Mouse (Mus musculus): ENCODE measurements at regions not wholly inside any gene's neighbourhood (a gene's known extent, or its start where the extent isn't known, plus 50 kb on each side); places are given as distances from the start of the nearest gene placed in this dataset.

- TF ChIP-seq CHD2 (IDR thresholded peaks at IDR 0.05; ENCODE audit: low read depth, low read length), result no peak
- TF ChIP-seq ZC3H11A (IDR thresholded peaks at IDR 0.05; ENCODE audit: borderline replicate concordance, low read depth, low read length), result no peak
- Histone ChIP-seq H3K36me3 (ENCODE audit: control insufficient read depth, insufficient read depth, low read length, poor library complexity, severe bottlenecking) (no peaks in the 10 kb centered on the region), H3K9me3 (ENCODE audit: control insufficient read depth, insufficient read depth, low read depth, low read length) (no peaks in the 10 kb centered on the region), H3K4me1 (ENCODE audit: control insufficient read depth in 2 of 2, insufficient read depth in 2 of 2, low read length in 2 of 2, poor library complexity in 1 of 2) (no peaks in the 10 kb centered on the region), H3K27ac (ENCODE audit: insufficient read depth, low read depth, low read length, poor library complexity, severe bottlenecking) (no peak overlapping the region), H3K4me3 (ENCODE audit: insufficient read depth in 1 of 2, low read depth in 1 of 2, low read length in 2 of 2, poor library complexity in 1 of 2, severe bottlenecking in 1 of 2) (no peak overlapping the region), H3K9ac (ENCODE audit: insufficient read depth, low read depth, low read length, poor library complexity, severe bottlenecking) (no peak overlapping the region)
- in situ Hi-C loops (cut with MboI; ENCODE audit: low sequenced_read_pairs in 2 of 2, unreplicated experiment in 2 of 2), result no loop called here
- DNase-seq (ENCODE audit: low read depth, low spot score), result no peak
Observed at GRCm38 (mm10) chr8:113422651-113423050, 212.7 kb upstream of the Mon1b start.

- Histone ChIP-seq H3K27ac (ENCODE audit: insufficient read depth, low read depth, low read length, poor library complexity, severe bottlenecking) (no peak overlapping the region), H3K4me1 (ENCODE audit: control insufficient read depth in 2 of 2, insufficient read depth in 2 of 2, low read length in 2 of 2, poor library complexity in 1 of 2) (no peaks in the 10 kb centered on the region), H3K9ac (ENCODE audit: insufficient read depth, low read depth, low read length, poor library complexity, severe bottlenecking) (no peak overlapping the region), H3K4me3 (ENCODE audit: insufficient read depth in 1 of 2, low read depth in 1 of 2, low read length in 2 of 2, poor library complexity in 1 of 2, severe bottlenecking in 1 of 2) (no peak overlapping the region), H3K36me3 (ENCODE audit: control insufficient read depth, insufficient read depth, low read length, poor library complexity, severe bottlenecking) (no peaks in the 10 kb centered on the region), H3K9me3 (ENCODE audit: control insufficient read depth, insufficient read depth, low read depth, low read length) (no peaks in the 10 kb centered on the region)
- in situ Hi-C loops (cut with MboI; ENCODE audit: low sequenced_read_pairs in 2 of 2, unreplicated experiment in 2 of 2), result no loop called here
- no peak for TF ChIP-seq ZNF384 (IDR thresholded peaks at IDR 0.05; ENCODE audit: low read depth, low read length)
- no peak for TF ChIP-seq HCFC1 (IDR thresholded peaks at IDR 0.05; ENCODE audit: borderline replicate concordance, insufficient read depth, low read length)
- TF ChIP-seq ZC3H11A (IDR thresholded peaks at IDR 0.05; ENCODE audit: borderline replicate concordance, low read depth, low read length), result no peak
- TF ChIP-seq MAFK (IDR thresholded peaks at IDR 0.05; ENCODE audit: insufficient read depth, low read depth, low read length), result no peak
- TF ChIP-seq CHD2 (IDR thresholded peaks at IDR 0.05; ENCODE audit: low read depth, low read length), result no peak
- DNase-seq (ENCODE audit: low read depth, low spot score), result no peak
Observed at GRCm38 (mm10) chr8:113439088-113439487, 196.3 kb upstream of the Mon1b start.

DNA sequence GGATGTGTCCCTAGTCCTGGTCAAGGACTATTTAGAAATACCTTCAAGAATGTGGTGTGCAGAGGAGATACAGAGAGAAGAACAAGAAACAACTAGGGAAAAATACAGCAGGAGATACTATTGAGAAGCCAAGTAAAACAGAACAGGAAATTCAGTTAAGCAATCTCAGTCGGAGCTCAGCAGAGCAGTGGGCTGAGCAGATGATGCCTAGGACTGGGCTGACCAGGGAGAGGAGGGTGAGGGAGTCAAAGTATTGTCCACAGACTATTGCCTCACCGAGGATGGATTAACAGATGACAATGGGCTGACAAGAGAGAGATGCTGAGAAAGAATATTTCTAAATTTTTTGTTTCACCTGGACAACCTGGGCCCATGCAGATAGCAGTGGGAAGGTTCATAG lies 181.4 kb upstream of the Mon1b start:
- Histone ChIP-seq H3K9me3 (ENCODE audit: control insufficient read depth, insufficient read depth, low read depth, low read length) (no peaks in the 10 kb centered on the region), H3K4me1 (ENCODE audit: control insufficient read depth in 2 of 2, insufficient read depth in 2 of 2, low read length in 2 of 2, poor library complexity in 1 of 2) (no peaks in the 10 kb centered on the region), H3K27ac (ENCODE audit: insufficient read depth, low read depth, low read length, poor library complexity, severe bottlenecking) (no peak overlapping the region), H3K4me3 (ENCODE audit: insufficient read depth in 1 of 2, low read depth in 1 of 2, low read length in 2 of 2, poor library complexity in 1 of 2, severe bottlenecking in 1 of 2) (no peak overlapping the region), H3K9ac (ENCODE audit: insufficient read depth, low read depth, low read length, poor library complexity, severe bottlenecking) (no peak overlapping the region), H3K36me3 (ENCODE audit: control insufficient read depth, insufficient read depth, low read length, poor library complexity, severe bottlenecking) (no peaks in the 10 kb centered on the region)
- TF ChIP-seq ZNF384 (IDR thresholded peaks at IDR 0.05; ENCODE audit: low read depth, low read length) (no peak), CHD2 (IDR thresholded peaks at IDR 0.05; ENCODE audit: low read depth, low read length) (no peak), HCFC1 (IDR thresholded peaks at IDR 0.05; ENCODE audit: borderline replicate concordance, insufficient read depth, low read length) (no peak), MAFK (IDR thresholded peaks at IDR 0.05; ENCODE audit: insufficient read depth, low read depth, low read length) (no peak), ZC3H11A (IDR thresholded peaks at IDR 0.05; ENCODE audit: borderline replicate concordance, low read depth, low read length) (no peak)
- DNase-seq (ENCODE audit: low read depth, low spot score), result no peak
- in situ Hi-C loops (cut with MboI; ENCODE audit: low sequenced_read_pairs in 2 of 2, unreplicated experiment in 2 of 2), result no loop called here

GRCm38 (mm10) chr8:113464625-113465024 lies 170.8 kb upstream of the Mon1b start:
- no peak overlapping the region for H3K4me3 ChIP-seq (ENCODE audit: insufficient read depth in 1 of 2, low read depth in 1 of 2, low read length in 2 of 2, poor library complexity in 1 of 2, severe bottlenecking in 1 of 2)
- no peak for DNase-seq (ENCODE audit: low read depth, low spot score)
- no peak overlapping the region for H3K27ac ChIP-seq (ENCODE audit: insufficient read depth, low read depth, low read length, poor library complexity, severe bottlenecking)
- H3K9ac ChIP-seq (ENCODE audit: insufficient read depth, low read depth, low read length, poor library complexity, severe bottlenecking), result no peak overlapping the region
- TF ChIP-seq ZC3H11A (IDR thresholded peaks at IDR 0.05; ENCODE audit: borderline replicate concordance, low read depth, low read length), result no peak
- no peak for TF ChIP-seq MAFK (IDR thresholded peaks at IDR 0.05; ENCODE audit: insufficient read depth, low read depth, low read length)
- TF ChIP-seq HCFC1 (IDR thresholded peaks at IDR 0.05; ENCODE audit: borderline replicate concordance, insufficient read depth, low read length), result no peak
- TF ChIP-seq ZNF384 (IDR thresholded peaks at IDR 0.05; ENCODE audit: low read depth, low read length), result no peak
- TF ChIP-seq CHD2 (IDR thresholded peaks at IDR 0.05; ENCODE audit: low read depth, low read length), result no peak
- no peaks in the 10 kb centered on the region for H3K4me1 ChIP-seq (ENCODE audit: control insufficient read depth in 2 of 2, insufficient read depth in 2 of 2, low read length in 2 of 2, poor library complexity in 1 of 2)
- in situ Hi-C loops (cut with MboI; ENCODE audit: low sequenced_read_pairs in 2 of 2, unreplicated experiment in 2 of 2), result no loop called here
- H3K36me3 ChIP-seq (ENCODE audit: control insufficient read depth, insufficient read depth, low read length, poor library complexity, severe bottlenecking), result no peaks in the 10 kb centered on the region
- H3K9me3 ChIP-seq (ENCODE audit: control insufficient read depth, insufficient read depth, low read depth, low read length), result no peaks in the 10 kb centered on the region

DNA sequence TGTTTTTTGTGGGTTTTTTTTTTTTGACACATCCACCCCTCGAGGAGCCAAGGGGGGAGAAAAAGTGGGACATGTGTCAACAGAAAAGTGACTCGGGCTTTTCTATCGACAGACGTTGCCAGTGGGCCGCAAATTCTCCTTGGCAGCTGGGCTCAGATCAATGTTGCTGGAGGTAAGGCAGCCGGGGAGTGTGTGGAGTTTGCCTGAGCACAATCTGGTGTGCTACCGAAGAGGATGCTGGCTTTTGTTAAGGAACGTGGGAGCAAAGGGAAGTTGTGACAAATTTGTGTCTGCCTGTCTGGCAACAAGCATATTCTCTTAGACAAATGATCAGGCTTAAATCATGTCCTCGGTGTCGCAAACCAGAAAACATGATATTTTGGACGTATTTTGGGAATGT lies 170.2 kb upstream of the Mon1b start:
- Histone ChIP-seq H3K9me3 (ENCODE audit: control insufficient read depth, insufficient read depth, low read depth, low read length) (no peaks in the 10 kb centered on the region), H3K36me3 (ENCODE audit: control insufficient read depth, insufficient read depth, low read length, poor library complexity, severe bottlenecking) (no peaks in the 10 kb centered on the region), H3K9ac (ENCODE audit: insufficient read depth, low read depth, low read length, poor library complexity, severe bottlenecking) (no peak overlapping the region), H3K4me1 (ENCODE audit: control insufficient read depth in 2 of 2, insufficient read depth in 2 of 2, low read length in 2 of 2, poor library complexity in 1 of 2) (no peaks in the 10 kb centered on the region), H3K27ac (ENCODE audit: insufficient read depth, low read depth, low read length, poor library complexity, severe bottlenecking) (no peak overlapping the region), H3K4me3 (ENCODE audit: insufficient read depth in 1 of 2, low read depth in 1 of 2, low read length in 2 of 2, poor library complexity in 1 of 2, severe bottlenecking in 1 of 2) (no peak overlapping the region)
- in situ Hi-C loops (cut with MboI; ENCODE audit: low sequenced_read_pairs in 2 of 2, unreplicated experiment in 2 of 2), result no loop called here
- no peak for DNase-seq (ENCODE audit: low read depth, low spot score)
- TF ChIP-seq CHD2 (IDR thresholded peaks at IDR 0.05; ENCODE audit: low read depth, low read length), result no peak

Data from ES-E14 (cell line).